Mouse (Mus musculus) midbrain, postnatal 0 days (tissue): ENCODE data around the gene Sp9. TPM values are rescaled to one million over a fixed set of nuclear protein-coding genes. Genes with fewer than 3 reads are reported as not detected.
A peak's percentile ranks its signal among the peaks of the same experiment; 100 is the strongest.

ENCODE experiments used
- ATAC-seq: fragments of 200-750 bp; cut with Nextera tagmentation; 2 replicates; pipeline ENCODE4 v1.8.0; 2017; ENCODE audit warnings: moderate number of reproducible peaks, mild to moderate bottlenecking, moderate TSS enrichment, moderate library complexity; ENCODE audit not compliant: low FRiP score
- DNase-seq: peaks from one replicate; pipeline ENCODE4 v3.0.0-alpha.2; 2015; ENCODE audit warnings: low spot score
- H3K27ac ChIP-seq: fragments of 300-500 bp; sonication (generic); 2 replicates; pipeline ENCODE4 v1.5.1; 2014; ENCODE audit warnings: low read depth, mild to moderate bottlenecking, low read length, mixed read lengths
- H3K27me3 ChIP-seq: fragments of 300-500 bp; sonication (generic); 2 replicates; pipeline ENCODE4 v1.6.1; 2014; ENCODE audit warnings: low read length, control low read depth, mixed read lengths; ENCODE audit not compliant: insufficient read depth
- H3K36me3 ChIP-seq: fragments of 300-500 bp; sonication (generic); 2 replicates; pipeline ENCODE4 v1.6.1; 2014; ENCODE audit warnings: low read length, control low read depth, mixed read lengths; ENCODE audit not compliant: insufficient read depth
- H3K4me1 ChIP-seq: fragments of 300-500 bp; sonication (generic); 2 replicates; pipeline ENCODE4 v1.6.1; 2014; ENCODE audit warnings: mild to moderate bottlenecking, control low read depth, antibody characterized with exemption, low read length, mixed read lengths; ENCODE audit not compliant: insufficient read depth
- H3K4me2 ChIP-seq: fragments of 300-500 bp; sonication (generic); 2 replicates; pipeline ENCODE4 v1.6.1; 2014; ENCODE audit warnings: low read depth, mild to moderate bottlenecking, low read length, mixed read lengths; ENCODE audit not compliant: poor library complexity, severe bottlenecking
- H3K4me3 ChIP-seq: fragments of 300-500 bp; sonication (generic); 2 replicates; pipeline ENCODE4 v1.5.1; 2014; ENCODE audit warnings: low read depth, mild to moderate bottlenecking, low read length, moderate library complexity
- H3K9ac ChIP-seq: fragments of 300-500 bp; sonication (generic); replicated peaks from 2 replicates; pipeline ENCODE4 v1.6.1; 2014; ENCODE audit warnings: mild to moderate bottlenecking, low read length, moderate library complexity, mixed read lengths; ENCODE audit not compliant: poor library complexity, severe bottlenecking
- H3K9me3 ChIP-seq: fragments of 300-500 bp; sonication (generic); 2 replicates; pipeline ENCODE4 v1.6.1; 2016; ENCODE audit warnings: low read length, control low read depth
- CTCF ChIP-seq: IDR thresholded peaks from 2 replicates; pipeline ENCODE4 v1.5.1; 2016; ENCODE audit warnings: antibody characterized with exemption, mild to moderate bottlenecking
- WGBS: fragments of 180-500 bp; shearing (Covaris S2); extraction: QIAGEN DNeasy Blood & Tissue Kit; methylation state at CpG from one replicate; pipeline ENCODE4 v1.1.7; 2014; 5-methylcytosine and 5-hydroxymethylcytosine counted together
- polyA plus RNA-seq: library from polyadenylated mRNA; unstranded; fragments of >200 nt; fragmentation: Nextera tagmentation; extraction: Ambion mirVana; gene quantifications from 2 replicates; pipeline ENCODE4 v1.2.1, GENCODE M21; 2015
- total RNA-seq: library from RNA; depleted of rRNA; stranded (reverse); fragments of >200 nt; gene quantifications from 2 replicates; pipeline ENCODE4 v1.2.3, GENCODE M21; 2014

Gene Sp9
- total and polyA plus RNA-seq, 2 experiments from 2014 or later: 2.0 to 2.3 TPM

- H3K4me3 ChIP-seq: peak overlapping the region; percentile 31
- peak overlapping the region; percentile 38 for H3K4me2 ChIP-seq
- DNase-seq (no peak), ATAC-seq (no peak)
- H3K9me3 ChIP-seq: no peaks in the 10 kb centered on the region
- no peak for TF ChIP-seq CTCF
- H3K27ac ChIP-seq: no peak overlapping the region
- H3K9ac ChIP-seq: no peak overlapping the region
- no peaks in the 10 kb centered on the region for H3K36me3 ChIP-seq
- H3K4me1 ChIP-seq: no peaks in the 10 kb centered on the region
- WGBS: under 1% methylated on average over 42 of the region's 55 CpGs
- peaks cover 37% of the 10 kb centered on the region for H3K27me3 ChIP-seq
These were observed 875 bp downstream of the Sp9 start for GRCm38 (mm10) chr2:73272351-73273248.

- under 1% methylated on average over 98 of the region's 110 CpGs for WGBS
- peak overlapping the region; percentile 31 for H3K4me3 ChIP-seq
- peaks cover 35% of the 10 kb centered on the region for H3K27me3 ChIP-seq
- no peaks in the 10 kb centered on the region for H3K9me3 ChIP-seq
- 0 out of 2 replicates have a peak, but pooled peaks have one; percentile 7 for ATAC-seq
- H3K9ac ChIP-seq: no peak overlapping the region
- no peaks in the 10 kb centered on the region for H3K36me3 ChIP-seq
- no peak for DNase-seq
- H3K27ac ChIP-seq: no peak overlapping the region
- no peaks in the 10 kb centered on the region for H3K4me1 ChIP-seq
- peak overlapping the region; percentile 38 for H3K4me2 ChIP-seq
- TF ChIP-seq CTCF: no peak
These were observed 1.8 kb downstream of the Sp9 start for GRCm38 (mm10) chr2:73273249-73274118.

GRCm38 (mm10) chr2:73274119-73274920 is 2.6 kb downstream of the Sp9 start:
- WGBS: under 1% methylated on average over 78 of the region's 88 CpGs
- Histone ChIP-seq H3K27me3 (peaks cover 41% of the 10 kb centered on the region), H3K36me3 (no peaks in the 10 kb centered on the region), H3K4me2 (peak overlapping the region; percentile 38), H3K9ac (no peak overlapping the region), H3K4me3 (peak overlapping the region; percentile 31), H3K4me1 (no peaks in the 10 kb centered on the region), H3K9me3 (no peaks in the 10 kb centered on the region), H3K27ac (no peak overlapping the region)
- DNase-seq (no peak), ATAC-seq (no peak)
- no peak; the same call in 1 of the 2 replicates for TF ChIP-seq CTCF

- H3K4me2 ChIP-seq: no peak overlapping the region
- H3K4me3 ChIP-seq: peak overlapping the region; percentile 5; the same call in 1 of the 2 replicates
- DNase-seq (no peak), ATAC-seq (no peak)
- 12% methylated on average over 8 of the region's 8 CpGs for WGBS
- no peak for TF ChIP-seq CTCF
- H3K9ac ChIP-seq: no peak overlapping the region
- no peaks in the 10 kb centered on the region for H3K4me1 ChIP-seq
- no peaks in the 10 kb centered on the region for H3K36me3 ChIP-seq
- no peaks in the 10 kb centered on the region for H3K9me3 ChIP-seq
- no peak overlapping the region for H3K27ac ChIP-seq
- H3K27me3 ChIP-seq: peaks cover 40% of the 10 kb centered on the region
These were observed 3.7 kb downstream of the Sp9 start for GRCm38 (mm10) chr2:73275261-73276040.

- no peak overlapping the region for H3K27ac ChIP-seq
- DNase-seq: no peak
- H3K4me2 ChIP-seq: no peak overlapping the region
- under 1% methylated on average over 6 of the region's 6 CpGs for WGBS
- peaks cover 34% of the 10 kb centered on the region for H3K27me3 ChIP-seq
- no peaks in the 10 kb centered on the region for H3K36me3 ChIP-seq
- TF ChIP-seq CTCF: no peak
- H3K9me3 ChIP-seq: no peaks in the 10 kb centered on the region
- peak overlapping the region; percentile 5; the same call in 1 of the 2 replicates for H3K4me3 ChIP-seq
- no peaks in the 10 kb centered on the region for H3K4me1 ChIP-seq
- no peak overlapping the region for H3K9ac ChIP-seq
- ATAC-seq: no peak
These were observed 4.4 kb downstream of the Sp9 start for GRCm38 (mm10) chr2:73276141-73276571.
